Mouse (Mus musculus) liver, embryonic 11.5 days (tissue): ENCODE data around the gene Hes3. TPM values are rescaled to one million over a fixed set of nuclear protein-coding genes. Genes with fewer than 3 reads are reported as not detected.
A peak's percentile ranks its signal among the peaks of the same experiment; 100 is the strongest.

Source experiments
- ATAC-seq: fragments of 200-750 bp; cut with Nextera tagmentation; replicated peaks from 2 replicates; pipeline ENCODE4 v1.8.0; 2017; ENCODE audit warnings: moderate number of reproducible peaks, mild to moderate bottlenecking, moderate TSS enrichment, moderate library complexity; ENCODE audit not compliant: low FRiP score
- DNase-seq: peaks from one replicate; pipeline ENCODE4 v3.0.0-alpha.2; 2017; ENCODE audit warnings: low spot score
- H3K27ac ChIP-seq: fragments of 300-500 bp; sonication (generic); 2 replicates; pipeline ENCODE4 v1.5.1; 2014; ENCODE audit warnings: mild to moderate bottlenecking, low read depth, low read length, control low read depth
- H3K27me3 ChIP-seq: fragments of 300-500 bp; sonication (generic); replicated peaks from 2 replicates; pipeline ENCODE4 v1.6.1; 2014; ENCODE audit warnings: low read length, mixed read lengths; ENCODE audit not compliant: control insufficient read depth, insufficient read depth
- H3K36me3 ChIP-seq: fragments of 300-500 bp; sonication (generic); 2 replicates; pipeline ENCODE4 v1.6.1; 2014; ENCODE audit warnings: mild to moderate bottlenecking, low read length, moderate library complexity, mixed read lengths; ENCODE audit not compliant: control insufficient read depth, insufficient read depth
- H3K4me1 ChIP-seq: fragments of 300-500 bp; sonication (generic); replicated peaks from 2 replicates; pipeline ENCODE4 v1.6.1; 2014; ENCODE audit warnings: low read length, mixed read lengths; ENCODE audit not compliant: control insufficient read depth, insufficient read depth
- H3K4me2 ChIP-seq: fragments of 300-500 bp; sonication (generic); 2 replicates; pipeline ENCODE4 v1.6.1; 2014; ENCODE audit warnings: mild to moderate bottlenecking, control low read depth, moderate library complexity
- H3K4me3 ChIP-seq: fragments of 300-500 bp; sonication (generic); 2 replicates; pipeline ENCODE4 v1.5.1; 2014; ENCODE audit warnings: low read depth, low read length, control low read depth
- H3K9ac ChIP-seq: fragments of 300-500 bp; sonication (generic); 2 replicates; pipeline ENCODE4 v1.6.1; 2014; ENCODE audit warnings: low read depth, low read length, control low read depth
- H3K9me3 ChIP-seq: fragments of 300-500 bp; sonication (generic); 2 replicates; pipeline ENCODE4 v1.6.1; 2016; ENCODE audit warnings: low read length, inconsistent platforms, mixed read lengths; ENCODE audit not compliant: control insufficient read depth
- WGBS: fragments of 180-500 bp; shearing (Covaris S2); extraction: QIAGEN DNeasy Blood & Tissue Kit; methylation state at CpG from one replicate; pipeline ENCODE4 v1.1.7; 2014; 5-methylcytosine and 5-hydroxymethylcytosine counted together
- polyA plus RNA-seq: library from polyadenylated mRNA; unstranded; fragments of >200 nt; fragmentation: Nextera tagmentation; extraction: Ambion mirVana; gene quantifications from 2 replicates; pipeline ENCODE4 v1.2.1, GENCODE M21; 2014

Gene Hes3
- polyA plus RNA-seq, 1 experiment from 2014 or later = not detected

DNA sequence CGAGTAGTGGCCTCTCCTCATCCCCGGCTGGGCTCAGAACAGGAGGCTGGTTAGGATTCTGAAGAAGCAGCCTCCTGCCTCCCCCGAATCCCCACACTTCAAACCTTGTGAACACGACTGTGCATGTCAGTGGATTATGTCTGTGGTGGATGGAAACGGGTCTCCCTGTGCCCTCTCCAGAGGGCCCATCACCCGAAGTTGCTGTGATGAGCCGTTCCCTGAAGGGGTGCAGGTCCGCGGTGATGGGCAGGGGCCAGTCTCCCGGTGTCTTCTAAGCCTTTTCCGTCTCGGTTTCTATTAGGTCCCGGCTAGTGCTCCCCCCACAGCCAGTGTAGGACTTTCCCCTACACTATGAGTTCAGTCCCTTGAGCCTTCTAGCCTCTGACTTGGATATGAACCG lies 7.4 kb upstream of the Hes3 start:
- Histone ChIP-seq H3K27me3 (peaks cover 2% of the 10 kb centered on the region; the same call in 1 of the 2 replicates), H3K9me3 (no peaks in the 10 kb centered on the region), H3K4me2 (peak overlapping the region; percentile 96), H3K4me3 (peak overlapping the region; percentile 88; the same call in 1 of the 2 replicates), H3K4me1 (peaks cover 18% of the 10 kb centered on the region), H3K9ac (no peak overlapping the region), H3K27ac (no peak overlapping the region), H3K36me3 (peaks cover 15% of the 10 kb centered on the region)
- ATAC-seq (no peak), DNase-seq (no peak)
- WGBS = 83% methylated on average over 14 of the region's 14 CpGs

GRCm38 (mm10) chr4:152296874-152297861 lies 5.7 kb upstream of the Hes3 start, which contains the start of gene Icmt:
Icmt (plus strand) TSS chr4:152297227.
- ATAC-seq = peak; percentile 93
- WGBS = under 1% methylated on average over 119 of the region's 119 CpGs

GRCm38 (mm10) chr4:152296371-152296770 lies 4.9 kb upstream of the Hes3 start:
- Histone ChIP-seq H3K36me3 (peaks cover 7% of the 10 kb centered on the region; the same call in 1 of the 2 replicates), H3K9me3 (no peaks in the 10 kb centered on the region), H3K4me3 (peak overlapping the region; percentile 88), H3K27me3 (peaks cover 25% of the 10 kb centered on the region), H3K9ac (peak overlapping the region; percentile 62), H3K4me2 (peak overlapping the region; percentile 91), H3K4me1 (peaks cover 18% of the 10 kb centered on the region), H3K27ac (peak overlapping the region; percentile 81)
- ATAC-seq (no peak), DNase-seq (no peak)
- 6% methylated on average over 8 of the region's 8 CpGs for WGBS

More at GRCm38 (mm10) chr4:152296874-152297861, 5.7 kb upstream of the Hes3 start, which contains the start of gene Icmt:
- peak; percentile 99 for DNase-seq
- Histone ChIP-seq H3K4me2 (peak within 1 kb of the TSS; percentile 96), H3K27ac (peak within 1 kb of the TSS; percentile 81), H3K9ac (peak within 1 kb of the TSS; percentile 95), H3K4me3 (peak within 1 kb of the TSS; percentile 88), H3K27me3 (peaks cover 17% of the 10 kb centered on the region), H3K9me3 (no peaks in the 10 kb centered on the region), H3K36me3 (peaks cover 9% of the 10 kb centered on the region; the same call in 1 of the 2 replicates), H3K4me1 (peaks cover 18% of the 10 kb centered on the region)

- H3K4me3 ChIP-seq = peak overlapping the region; percentile 20; the same call in 1 of the 2 replicates
- peaks cover 18% of the 10 kb centered on the region for H3K4me1 ChIP-seq
- H3K27ac ChIP-seq = peak overlapping the region; percentile 52
- no peaks in the 10 kb centered on the region for H3K9me3 ChIP-seq
- peak overlapping the region; percentile 28 for H3K4me2 ChIP-seq
- no peak overlapping the region for H3K9ac ChIP-seq
- WGBS = 18% methylated on average over 4 of the region's 4 CpGs
- peaks cover 7% of the 10 kb centered on the region; the same call in 1 of the 2 replicates for H3K36me3 ChIP-seq
- DNase-seq (no peak), ATAC-seq (peak; percentile 36)
- H3K27me3 ChIP-seq = peaks cover 30% of the 10 kb centered on the region
Measured at GRCm38 (mm10) chr4:152295916-152296315, 4.5 kb upstream of the Hes3 start.

GRCm38 (mm10) chr4:152294188-152294929 lies 2.9 kb upstream of the Hes3 start:
- no peak for DNase-seq
- H3K4me1 ChIP-seq = peaks cover 21% of the 10 kb centered on the region
- H3K27ac ChIP-seq = peak overlapping the region; percentile 43; the same call in 1 of the 2 replicates

GRCm38 (mm10) chr4:152292102-152292765 lies 772 bp upstream of the Hes3 start:
- WGBS = 45% methylated on average over 12 of the region's 12 CpGs
- Histone ChIP-seq H3K4me3 (no peak overlapping the region), H3K9me3 (no peaks in the 10 kb centered on the region), H3K4me2 (no peak overlapping the region), H3K27ac (no peak overlapping the region), H3K27me3 (peaks cover 58% of the 10 kb centered on the region), H3K36me3 (no peaks in the 10 kb centered on the region), H3K4me1 (peaks cover 9% of the 10 kb centered on the region), H3K9ac (no peak overlapping the region)
- no peak for DNase-seq
- no peak for ATAC-seq

More at GRCm38 (mm10) chr4:152294188-152294929, 2.9 kb upstream of the Hes3 start:
- 47% methylated on average over 10 of the region's 10 CpGs for WGBS
- Histone ChIP-seq H3K27me3 (peaks cover 44% of the 10 kb centered on the region), H3K9ac (no peak overlapping the region), H3K9me3 (no peaks in the 10 kb centered on the region), H3K36me3 (no peaks in the 10 kb centered on the region; the same call in 1 of the 2 replicates), H3K4me3 (no peak overlapping the region), H3K4me2 (no peak overlapping the region)
- ATAC-seq = no peak

- ATAC-seq = no peak
- WGBS = 29% methylated on average over 11 of the region's 11 CpGs
- no peak overlapping the region for H3K4me3 ChIP-seq
- peaks cover 14% of the 10 kb centered on the region for H3K4me1 ChIP-seq
- DNase-seq = no peak
- no peak overlapping the region for H3K9ac ChIP-seq
- H3K4me2 ChIP-seq = no peak overlapping the region
- H3K36me3 ChIP-seq = no peaks in the 10 kb centered on the region
- H3K27me3 ChIP-seq = peaks cover 71% of the 10 kb centered on the region
- H3K9me3 ChIP-seq = no peaks in the 10 kb centered on the region
- H3K27ac ChIP-seq = no peak overlapping the region
Measured at GRCm38 (mm10) chr4:152290991-152291390, 471 bp downstream of the Hes3 start.

- Histone ChIP-seq H3K27me3 (peaks cover 77% of the 10 kb centered on the region), H3K9me3 (no peaks in the 10 kb centered on the region), H3K9ac (no peak overlapping the region), H3K4me3 (0 out of 2 replicates have a peak overlapping the region, but pooled peaks have one; percentile 10), H3K36me3 (no peaks in the 10 kb centered on the region), H3K27ac (no peak overlapping the region), H3K4me2 (peak overlapping the region; percentile 27; the same call in 1 of the 2 replicates), H3K4me1 (peaks cover 11% of the 10 kb centered on the region)
- WGBS = 3% methylated on average over 39 of the region's 39 CpGs
- no peak for ATAC-seq
- no peak for DNase-seq
Measured at GRCm38 (mm10) chr4:152290385-152290784, 1.1 kb downstream of the Hes3 start.
